Mouse (Mus musculus): ENCODE measurements around the gene Pitx2.

- TF ChIP-seq CTCF (IDR thresholded peaks at IDR 0.05; ENCODE audit: borderline replicate concordance, control insufficient read depth, extremely low read depth, insufficient read depth, low read length, poor library complexity) (no peak), POLR2A (IDR thresholded peaks at IDR 0.05; ENCODE audit: control insufficient read depth, extremely low read depth, insufficient read depth, low read length, poor library complexity) (no peak)
Measured at GRCm38 (mm10) chr3:129216911-129217561, 17.4 kb downstream of the Pitx2 start.
